Mouse (Mus musculus) kidney, postnatal 36 days (tissue): ENCODE results near the gene Zbtb38.
"Not testable (repeated sequence)": the region's sequence is repeated elsewhere in the genome, so short reads cannot be mapped to it uniquely, and the experiment has no call there.

Experiments used
- DNase-seq, 2 experiments: peaks; one replicate each; pipeline ENCODE4 v3.0.0; 2021 to 2022; ENCODE audit warnings: mixed read lengths in 2 of 2

The Zbtb38 gene

DNA sequence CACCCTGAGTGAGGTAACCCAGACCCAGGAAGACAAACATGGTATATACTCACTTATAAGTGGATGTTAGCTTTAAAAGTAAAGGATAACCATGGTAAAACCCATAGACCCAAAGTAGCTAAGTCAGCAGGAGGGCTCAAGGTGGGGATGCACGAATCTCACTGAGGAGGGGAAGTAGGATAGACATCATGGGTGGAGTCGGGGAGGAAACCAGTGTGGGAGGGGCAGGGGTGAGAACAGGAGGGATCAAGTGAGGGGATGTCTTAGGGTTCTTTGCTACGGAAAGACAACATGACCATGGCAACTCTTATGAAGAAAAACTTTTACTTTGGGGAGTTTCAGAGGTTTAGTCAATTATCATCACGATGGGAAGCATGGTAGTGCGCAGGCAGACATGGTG is 74.0 kb downstream of the Zbtb38 start:
- DNase-seq: no peak

DNA sequence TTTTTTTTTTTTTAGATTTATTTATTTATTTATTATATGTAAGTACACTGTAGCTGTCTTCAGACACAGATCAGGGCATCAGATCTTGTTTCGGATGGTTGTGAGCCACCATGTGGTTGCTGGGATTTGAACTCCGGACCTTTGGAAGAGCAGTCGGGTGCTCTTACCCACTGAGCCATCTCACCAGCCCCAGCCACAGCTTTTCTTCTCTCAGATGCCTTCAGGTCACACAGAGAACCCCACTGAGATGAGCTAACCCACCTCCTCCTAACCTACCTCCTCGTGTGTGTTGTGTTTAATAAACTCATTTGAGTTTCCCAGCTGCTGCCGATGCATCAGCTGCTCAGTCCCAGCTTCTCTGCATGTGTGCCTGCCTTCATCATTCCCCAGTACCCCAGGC is 74.9 kb downstream of the Zbtb38 start:
- not testable (repeated sequence) for DNase-seq

DNA sequence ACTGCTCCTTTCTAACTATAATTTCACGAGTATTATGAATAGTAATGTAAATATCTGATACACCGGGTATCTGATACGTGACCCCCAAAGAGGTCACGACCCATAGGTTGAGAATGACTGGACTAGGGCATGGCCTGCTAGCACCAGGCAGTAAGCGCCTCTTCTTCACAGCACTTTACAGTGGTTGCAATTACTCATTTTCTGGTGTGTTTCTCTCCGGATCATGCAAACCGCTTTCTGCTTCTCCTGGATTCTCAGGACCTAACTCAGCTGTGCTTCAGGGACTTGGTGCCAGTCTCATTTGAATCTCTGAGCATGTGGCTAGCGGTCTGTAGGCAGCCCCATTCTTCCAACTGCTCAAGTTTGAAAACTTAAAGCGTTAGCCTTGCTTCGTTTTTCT is 76.0 kb downstream of the Zbtb38 start:
- no peak for DNase-seq

DNA sequence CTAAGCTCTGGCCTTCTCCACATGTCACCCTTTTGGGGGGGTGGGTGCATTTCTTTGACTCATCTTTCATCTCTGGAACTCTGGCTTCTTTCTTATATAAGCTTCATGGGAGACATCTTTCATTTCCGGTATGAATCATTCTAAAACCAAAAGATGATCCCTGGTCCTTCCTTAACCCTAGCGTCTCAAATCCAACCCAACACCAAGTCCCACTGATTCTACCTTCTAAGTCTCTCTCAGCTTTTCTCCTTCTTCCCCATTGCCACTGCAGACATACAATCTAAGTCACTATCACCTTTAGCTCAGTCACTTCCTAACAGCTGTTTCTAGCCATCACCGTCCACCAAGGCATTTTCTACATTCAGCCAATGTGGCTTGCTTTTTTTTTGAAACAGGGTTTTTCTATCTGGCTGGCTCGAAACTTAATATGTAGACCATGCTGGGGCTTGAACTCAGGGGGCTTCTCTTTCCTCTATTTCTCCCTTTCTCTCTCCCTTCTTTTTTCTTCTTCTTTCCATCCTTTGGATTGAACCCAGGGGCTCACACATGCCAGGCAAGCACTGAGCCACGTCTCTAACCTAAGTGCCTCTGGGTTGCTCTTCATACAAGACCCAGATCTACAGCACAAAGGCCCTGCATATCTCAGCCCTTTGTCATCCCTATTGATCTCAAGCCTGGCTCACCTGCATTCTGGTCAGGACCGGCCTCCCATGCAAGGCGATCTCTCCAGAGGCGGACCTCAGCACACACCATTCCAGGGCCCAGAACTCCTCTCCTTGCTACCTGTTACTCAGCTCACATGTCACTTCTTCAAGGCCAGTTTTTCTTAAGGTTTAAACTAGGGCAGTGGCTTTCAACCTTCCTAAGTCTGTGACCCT is 76.6 kb downstream of the Zbtb38 start:
- DNase-seq: no peak

DNA sequence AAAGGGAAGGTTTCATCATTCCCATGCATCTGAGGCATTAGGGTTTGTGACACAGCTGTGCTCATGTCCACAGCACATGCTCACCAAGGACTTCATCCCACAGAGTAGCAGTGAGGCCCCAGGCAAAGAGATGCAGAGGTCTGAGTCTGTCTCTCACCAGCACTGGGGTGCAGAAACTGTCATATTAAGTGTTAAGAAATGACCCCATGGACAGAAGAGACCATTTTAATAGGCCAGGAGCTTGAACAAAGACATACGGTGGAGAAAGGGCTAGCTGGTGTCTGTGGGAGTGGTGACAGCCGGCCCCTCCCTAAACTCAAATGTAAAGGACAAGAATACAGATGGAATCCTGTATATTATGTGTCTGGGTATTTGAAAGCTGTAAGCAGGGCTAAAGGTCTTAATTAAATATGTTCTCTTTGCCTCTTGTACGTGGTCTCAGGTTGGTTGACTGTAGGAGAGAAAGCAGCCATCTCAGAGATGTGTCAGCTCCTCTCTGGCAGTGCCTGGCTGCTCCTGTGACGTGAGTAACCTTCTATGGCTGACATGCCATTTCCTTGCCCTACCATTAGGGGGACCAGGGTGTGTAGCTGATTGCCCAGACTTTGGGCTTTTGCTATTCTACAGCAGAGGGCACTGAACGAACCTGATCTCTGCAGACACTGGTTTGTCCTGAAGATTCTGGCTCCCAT is 77.4 kb downstream of the Zbtb38 start:
- DNase-seq: peak; percentile 70 to 73

DNA sequence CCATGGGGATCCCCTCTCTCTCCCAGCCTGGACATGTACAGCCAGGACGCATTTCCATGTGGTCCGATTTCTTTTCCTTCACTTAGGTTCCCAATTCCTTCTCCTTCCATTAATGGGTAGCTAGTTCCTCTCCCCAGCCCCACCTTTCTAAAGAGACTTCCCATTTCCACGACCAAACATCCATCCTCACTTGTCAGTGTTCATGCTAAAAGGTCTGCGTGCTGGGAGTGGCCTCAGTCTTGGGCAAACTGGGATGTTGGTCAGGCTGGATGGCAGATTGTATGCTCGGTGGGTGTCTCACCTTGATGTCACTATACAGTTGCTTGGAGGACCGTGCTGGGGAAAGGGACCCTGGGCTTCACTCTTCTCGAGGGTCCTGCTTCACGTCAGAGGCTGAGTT is 78.3 kb downstream of the Zbtb38 start:
- no peak for DNase-seq

DNA sequence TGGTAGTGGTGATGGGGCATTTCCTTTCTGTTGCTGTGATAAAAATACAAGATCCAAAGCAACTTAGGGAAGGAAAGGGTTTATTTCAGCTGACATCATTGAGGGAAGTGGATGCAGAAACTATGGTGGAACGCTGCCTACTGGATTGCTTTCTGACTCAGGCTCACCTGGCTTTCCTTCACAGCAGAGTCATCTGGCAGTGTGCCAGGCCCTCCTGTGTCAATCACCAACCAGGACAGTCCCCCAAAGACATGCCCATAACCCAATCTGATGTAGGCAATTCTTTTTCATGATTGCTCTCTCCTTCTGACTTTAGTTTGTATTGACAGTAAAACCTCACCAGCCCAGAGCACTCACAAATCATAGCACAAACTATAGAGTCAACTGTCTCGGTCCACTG is 80.2 kb downstream of the Zbtb38 start:
- DNase-seq: no peak

DNA sequence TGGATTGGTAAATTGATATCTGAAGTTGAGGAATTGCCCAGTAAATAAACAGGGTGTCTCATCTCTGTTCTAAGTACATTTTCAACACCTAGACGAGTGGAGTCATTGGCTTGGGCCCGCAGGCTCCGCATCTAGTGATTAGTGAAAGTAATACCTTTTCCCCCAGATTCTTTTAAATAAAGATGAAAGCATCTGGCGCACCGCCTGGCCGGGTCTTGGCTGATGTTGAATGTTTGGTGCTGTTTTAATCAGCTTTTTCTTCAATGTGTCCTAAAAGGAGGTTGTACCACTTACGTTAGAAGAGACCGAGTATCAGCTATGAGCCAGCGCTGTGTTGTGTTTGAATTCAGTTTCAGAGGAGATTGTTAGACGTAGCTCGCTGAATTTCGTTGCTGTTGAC is 81.4 kb downstream of the Zbtb38 start:
- no peak for DNase-seq

DNA sequence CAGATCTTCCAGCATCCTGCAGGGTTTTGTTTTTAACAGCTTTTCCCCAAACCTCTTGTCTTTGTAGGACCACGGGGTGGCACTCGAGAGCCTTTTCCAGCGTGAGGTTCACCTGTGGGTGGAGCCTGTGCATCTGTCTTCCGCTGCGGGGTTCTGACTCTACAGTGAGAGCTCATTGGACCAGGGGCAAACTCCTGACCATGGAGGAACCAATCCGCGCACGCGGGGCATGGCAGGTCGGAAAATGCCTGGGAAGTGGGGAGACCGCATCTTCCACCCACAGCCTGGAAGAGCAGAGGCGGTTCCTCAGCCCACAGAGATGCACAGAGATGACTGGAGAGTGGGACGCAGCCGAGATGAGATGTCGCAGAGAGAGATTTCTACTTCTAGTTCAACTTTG is 82.8 kb downstream of the Zbtb38 start:
- peak; percentile 97 to 98 for DNase-seq

DNA sequence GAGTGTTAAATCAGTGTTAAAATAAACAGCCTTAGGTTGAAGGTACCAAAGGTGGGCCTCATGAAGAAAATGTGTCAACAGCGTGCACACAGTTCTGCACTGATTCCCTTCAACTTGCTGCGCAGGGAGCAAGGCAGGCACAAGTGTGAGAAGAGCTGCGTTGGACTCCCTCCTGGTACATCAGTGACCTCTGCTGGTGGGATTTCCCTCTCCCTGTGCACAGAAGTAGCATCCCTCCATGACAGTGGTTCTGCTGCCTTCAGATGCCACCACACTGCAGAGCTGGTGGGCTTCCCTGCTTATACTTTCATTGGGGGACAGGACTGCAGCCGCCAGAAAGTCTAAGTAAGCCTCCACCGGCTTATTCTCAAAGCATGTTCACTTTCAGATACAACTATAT is 84.0 kb downstream of the Zbtb38 start:
- DNase-seq: peak; percentile 59 to 85

DNA sequence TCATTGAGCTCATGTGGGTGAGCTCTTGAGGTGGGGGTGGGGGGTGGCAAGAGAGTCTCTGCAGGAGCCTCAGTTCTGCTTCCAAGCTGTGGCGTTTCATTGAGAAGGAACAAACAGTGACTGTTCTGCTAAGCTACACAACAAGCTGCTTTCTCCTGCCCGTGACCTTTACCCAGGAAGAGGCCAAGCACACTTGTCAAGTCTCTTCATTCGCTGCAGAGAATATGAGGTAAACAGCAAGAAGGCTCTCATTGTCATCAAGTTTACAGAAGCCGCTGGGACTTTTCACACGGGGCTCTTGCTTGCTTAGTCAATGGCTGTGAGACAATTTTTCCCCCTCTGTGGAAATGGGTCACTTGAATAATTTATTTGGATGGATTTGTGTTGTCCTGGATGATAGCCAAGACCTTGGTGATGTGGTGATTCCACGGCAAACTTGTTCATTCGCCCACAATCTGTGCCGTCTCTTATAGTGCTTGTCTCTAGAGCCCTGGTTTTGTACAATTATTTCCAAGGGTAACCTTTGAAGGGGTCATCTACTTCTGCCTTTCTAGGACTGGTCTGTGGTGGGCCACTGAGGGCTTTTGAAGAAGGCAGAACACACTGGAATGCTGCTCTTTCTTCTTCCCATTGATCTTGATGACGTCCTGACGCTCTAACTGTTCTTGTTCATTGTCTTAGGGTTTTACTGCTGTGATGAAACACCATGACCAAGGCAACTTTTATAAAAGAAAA is 92.0 kb downstream of the Zbtb38 start:
- peak; percentile 31 to 37 for DNase-seq

DNA sequence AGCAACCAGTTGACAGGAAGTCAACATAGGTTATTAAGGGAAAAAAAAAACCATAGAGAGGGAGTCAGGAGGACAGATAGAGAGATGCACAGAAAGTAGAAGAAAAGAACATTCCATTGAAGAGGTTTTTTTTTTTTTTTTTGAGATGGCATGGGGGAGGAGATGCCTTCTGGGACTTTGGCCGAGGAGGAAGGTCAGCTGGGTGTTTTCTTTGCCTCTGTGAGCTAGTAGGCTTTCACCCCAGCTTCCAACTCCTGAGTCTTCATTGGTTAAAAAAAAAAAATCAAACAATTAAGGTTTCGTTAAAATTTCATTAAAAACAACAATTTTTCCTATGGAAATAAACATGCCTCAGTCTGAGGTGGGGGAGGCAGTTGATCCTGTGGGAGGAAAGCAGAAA is 92.8 kb downstream of the Zbtb38 start:
- peak; percentile 44 to 47 for DNase-seq

DNA sequence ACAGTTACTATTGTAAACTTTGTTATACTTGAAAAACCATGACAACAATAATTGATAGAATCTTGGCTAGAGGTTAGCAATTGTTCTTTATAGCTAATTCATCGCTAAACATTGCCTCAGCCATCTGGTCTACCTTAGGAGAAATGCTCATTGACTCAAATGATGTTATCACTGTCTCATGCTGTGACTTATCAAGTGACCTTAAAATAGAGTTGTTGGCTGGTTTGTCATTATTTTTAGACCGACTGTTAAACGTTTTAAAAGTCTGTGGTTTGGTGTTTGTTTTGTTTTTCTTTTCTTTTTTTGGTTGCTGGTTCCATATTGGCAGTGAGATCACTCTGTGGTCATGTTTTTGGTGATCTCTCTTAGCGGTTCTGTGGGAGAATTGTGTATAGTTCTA is 99.1 kb downstream of the Zbtb38 start:
- DNase-seq: no peak

DNA sequence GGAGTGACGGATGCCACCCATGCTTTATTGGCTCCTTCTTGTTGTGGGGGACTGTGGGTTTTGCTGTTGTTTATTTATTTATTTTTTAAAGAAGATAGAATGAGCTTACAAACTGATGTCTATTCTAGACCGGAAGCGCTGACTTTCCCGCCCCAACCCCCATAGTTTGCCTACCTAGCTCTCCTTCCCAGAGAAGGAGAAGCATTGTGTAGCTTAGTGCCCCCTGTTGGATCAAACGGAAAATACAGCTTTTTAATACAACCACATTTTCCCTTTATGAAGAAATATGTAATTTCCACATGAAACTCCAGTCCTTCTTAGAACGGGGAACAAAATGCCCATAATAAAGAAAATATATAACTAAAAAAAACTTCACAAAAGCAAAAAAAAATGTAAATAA is 99.9 kb downstream of the Zbtb38 start:
- DNase-seq: peak; percentile 33 to 49

DNA sequence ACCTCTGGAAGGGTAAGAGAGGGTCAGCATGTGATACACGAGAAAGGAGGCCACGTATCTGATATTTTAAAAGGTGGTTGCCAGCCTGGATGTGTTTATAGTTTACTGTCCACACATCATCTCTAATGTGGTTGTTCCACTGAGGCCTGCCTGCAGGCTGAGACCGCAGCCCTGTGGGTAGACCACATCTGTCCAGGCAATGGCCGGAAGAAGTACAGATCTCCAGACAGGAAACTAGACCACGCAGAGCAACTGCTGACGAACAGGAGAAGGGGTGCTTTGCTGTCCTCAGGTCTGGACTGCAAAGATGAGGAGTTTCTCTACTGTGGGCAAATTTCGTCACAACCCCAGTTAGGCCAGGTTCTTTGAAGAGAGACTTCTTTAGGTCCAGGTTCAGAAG is 101.8 kb downstream of the Zbtb38 start:
- DNase-seq: no peak

DNA sequence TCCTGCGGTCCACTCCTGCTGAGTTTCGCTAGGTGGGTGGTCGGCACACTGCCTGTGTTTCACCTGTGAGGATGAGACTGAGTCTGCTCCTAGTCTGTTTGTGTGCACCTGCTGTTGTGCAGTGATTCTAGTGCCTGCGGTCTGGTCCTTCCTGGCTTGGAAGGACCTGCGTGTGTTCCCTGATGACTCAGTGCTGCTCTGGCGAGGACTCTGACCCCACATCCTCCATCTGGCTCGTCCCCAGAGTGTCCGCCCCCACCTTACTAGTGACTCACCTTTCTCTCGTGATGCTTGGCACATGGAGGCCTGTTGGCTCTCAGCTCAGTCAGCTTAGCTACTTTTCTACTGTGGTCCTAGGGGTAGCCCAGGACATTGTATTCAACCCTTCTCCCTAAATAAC is 102.7 kb downstream of the Zbtb38 start:
- DNase-seq: peak; percentile 84 to 90

DNA sequence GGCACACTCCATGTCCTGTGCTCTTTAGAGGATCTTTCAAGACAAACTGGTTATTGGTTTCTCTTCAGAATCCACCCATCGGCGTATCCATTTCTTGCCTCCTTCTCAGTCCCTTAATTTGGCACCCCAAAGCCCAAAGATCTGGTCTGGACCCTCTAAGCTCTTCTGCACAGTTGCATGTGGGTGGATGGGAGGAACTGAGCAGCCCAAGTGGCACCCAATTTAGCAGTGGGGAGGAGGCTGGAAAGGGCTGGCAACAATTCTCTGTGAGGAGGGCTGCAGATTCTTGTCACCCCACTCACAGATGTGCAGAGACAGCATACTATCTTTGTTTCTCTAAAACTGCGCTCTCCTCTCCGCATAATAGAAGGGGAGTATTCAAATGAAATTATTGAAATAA is 103.3 kb downstream of the Zbtb38 start:
- DNase-seq: no peak

DNA sequence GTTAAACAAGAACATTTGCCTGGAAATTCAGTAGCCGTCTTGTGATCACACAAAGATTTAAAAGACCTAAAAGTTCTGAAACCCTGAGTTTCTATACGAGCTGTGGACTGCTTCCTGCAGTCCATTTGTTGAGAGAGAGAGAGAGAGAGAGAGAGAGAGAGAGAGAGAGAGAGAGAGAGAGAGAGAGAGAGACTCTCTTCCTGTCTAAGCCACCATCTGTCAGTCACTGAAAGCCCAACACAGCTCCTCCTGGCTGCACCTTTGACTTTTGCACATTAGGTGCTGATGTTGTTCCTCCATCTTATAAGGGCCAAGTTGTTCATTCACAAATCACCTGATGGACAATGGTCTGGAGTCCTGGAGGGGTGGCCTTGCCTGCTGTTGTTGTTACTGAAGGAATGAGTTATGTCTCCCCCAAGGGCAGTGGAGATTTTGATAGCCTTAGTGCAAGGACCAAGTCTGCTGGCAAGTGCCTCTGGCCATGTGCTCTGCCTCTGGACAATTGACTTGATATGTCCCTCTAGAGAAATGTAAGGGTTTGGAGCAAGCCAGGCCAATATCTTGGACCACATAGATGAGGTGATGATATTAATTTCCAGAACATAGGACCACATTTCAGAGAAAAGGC is 105.8 kb downstream of the Zbtb38 start:
- DNase-seq: peak in 1 of 2 experiments; percentile 38

DNA sequence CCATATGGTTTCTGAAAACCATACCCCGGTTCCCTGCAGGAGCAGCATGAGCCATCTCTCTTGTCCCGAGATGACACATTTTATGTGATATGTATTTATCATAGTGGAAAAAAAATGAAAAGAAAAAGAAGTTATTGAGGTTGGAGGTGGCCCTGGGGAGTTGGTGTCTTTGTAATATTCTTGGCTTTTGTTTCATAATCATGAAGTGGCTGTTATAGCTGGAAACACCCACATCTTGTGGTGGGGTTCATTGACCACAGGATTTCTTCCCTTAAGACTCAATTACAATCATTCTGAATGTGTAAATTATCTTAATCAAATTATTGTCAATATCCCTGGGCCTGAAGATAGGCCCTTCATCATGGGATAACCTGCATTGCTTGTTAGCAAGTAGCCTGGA is 107.8 kb downstream of the Zbtb38 start:
- no peak for DNase-seq

DNA sequence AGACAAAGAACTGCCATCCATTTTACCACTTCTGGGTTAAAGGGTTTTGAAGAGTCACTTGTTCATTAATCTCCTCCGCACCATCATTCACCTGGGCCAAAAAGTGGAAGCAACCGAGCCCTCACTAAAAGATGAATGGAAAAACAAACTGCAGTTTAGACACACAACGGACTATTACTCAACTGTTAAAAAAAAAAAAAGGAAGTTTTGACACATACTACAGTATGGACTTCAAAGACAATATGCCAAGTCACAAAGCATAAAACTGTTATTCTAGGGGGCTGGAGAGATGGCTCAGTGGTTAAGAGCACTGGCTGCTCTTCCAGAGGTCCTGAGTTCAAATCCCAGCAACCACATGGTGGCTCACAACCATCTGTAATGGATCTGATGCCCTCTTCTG is 108.6 kb downstream of the Zbtb38 start:
- DNase-seq: not testable (repeated sequence)

DNA sequence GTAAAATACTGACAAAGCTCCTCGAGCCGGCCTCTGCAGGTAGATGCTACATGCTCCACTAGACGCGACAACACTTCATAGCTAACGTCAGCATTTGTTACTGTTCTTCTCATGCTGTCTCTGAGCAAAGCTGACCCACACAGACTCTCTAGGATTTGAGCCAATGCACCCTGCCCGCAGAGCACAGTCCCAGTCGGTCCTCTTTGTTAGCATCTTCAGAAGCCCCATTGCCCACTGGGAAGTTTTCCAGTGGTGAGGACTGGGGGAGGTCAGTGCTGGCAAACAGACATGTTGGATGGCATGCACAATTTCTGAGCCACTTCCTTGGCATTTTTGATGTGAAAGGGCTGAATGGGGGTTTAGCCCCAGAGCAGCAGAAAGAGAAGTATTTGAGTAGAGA is 113.2 kb downstream of the Zbtb38 start:
- peak; percentile 62 to 82 for DNase-seq

DNA sequence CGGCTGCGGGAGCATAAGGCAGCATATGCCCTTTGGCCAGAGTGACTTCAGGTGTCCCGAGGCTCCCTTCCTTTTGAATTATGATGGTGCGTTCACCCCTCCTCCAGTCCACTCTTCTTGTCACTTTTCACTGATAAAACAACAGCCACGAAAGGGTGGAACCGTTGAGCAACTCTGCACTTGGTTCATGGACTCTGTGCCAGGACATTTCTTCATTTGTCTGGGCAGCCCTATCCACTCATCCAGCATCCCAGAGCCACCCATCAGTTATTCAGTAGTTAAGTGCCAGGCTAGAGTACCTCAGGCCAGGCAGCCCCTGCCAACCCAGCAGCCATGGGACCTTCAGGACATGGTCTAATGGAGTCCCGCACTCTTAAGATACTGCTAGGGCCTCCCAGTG is 114.1 kb downstream of the Zbtb38 start:
- DNase-seq: peak; percentile 55 to 71

DNA sequence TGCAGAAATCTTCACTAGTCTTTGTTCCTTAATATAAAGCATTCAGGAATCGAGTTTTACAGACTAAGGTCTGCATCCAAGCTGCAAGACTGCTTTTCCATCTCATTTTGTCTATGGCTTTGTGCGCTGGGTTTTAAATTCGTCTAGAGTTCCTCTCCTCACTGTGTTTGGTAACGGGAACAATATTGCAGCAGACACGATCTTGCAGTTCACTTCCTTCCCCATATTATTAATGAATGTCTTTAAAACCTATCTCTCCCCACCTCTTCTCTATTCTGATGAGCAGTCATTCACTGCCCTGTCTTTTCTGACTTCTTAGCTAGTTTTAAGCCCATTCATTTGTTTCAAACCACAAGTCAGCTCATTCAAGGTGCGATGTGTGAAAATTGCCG is 115.5 kb downstream of the Zbtb38 start:
- DNase-seq: no peak
